Mouse (Mus musculus) thymus, postnatal 0 days (tissue): ENCODE measurements around the gene Sfxn3. TPM values are rescaled to one million over a fixed set of nuclear protein-coding genes. Genes with fewer than 3 reads are reported as not detected.

Experiments
- DNase-seq: peaks from one replicate; pipeline ENCODE4 v3.0.0-alpha.2; 2015; ENCODE audit warnings: low spot score
- polyA plus RNA-seq: library from polyadenylated mRNA; unstranded; fragments of >200 nt; fragmentation: Nextera tagmentation; extraction: Ambion mirVana; gene quantifications from 2 replicates; pipeline ENCODE4 v1.2.1, GENCODE M21; 2015

Sfxn3 gene
- 17.4 and 17.9 TPM in 2 replicates for polyA plus RNA-seq

- peak; percentile 91 for DNase-seq
Observed at GRCm38 (mm10) chr19:45047417-45047934, at the start of gene Sfxn3. TSS of gene Sfxn3 (plus strand) at chr19:45047503.

DNA sequence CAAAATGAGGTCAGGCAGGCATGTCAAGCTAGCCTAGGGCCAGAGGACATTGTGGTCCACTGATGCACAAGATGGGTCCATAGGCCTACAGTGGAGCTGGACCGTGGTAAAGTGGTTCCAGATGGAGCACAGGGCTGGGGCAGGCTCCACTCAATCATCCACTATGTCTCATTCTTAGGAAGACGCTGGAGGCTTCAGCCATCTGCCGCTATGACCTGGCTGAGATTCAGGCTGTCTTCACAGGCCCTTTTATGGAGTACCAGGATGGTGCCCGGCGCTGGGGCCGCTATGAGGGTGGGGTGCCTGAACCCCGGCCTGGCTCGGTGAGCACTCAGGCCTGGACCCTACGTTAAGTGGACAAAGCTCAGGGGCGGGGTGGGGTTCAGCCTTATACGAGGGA lies 49.5 kb upstream of the Sfxn3 start:
- DNase-seq = no peak

DNA sequence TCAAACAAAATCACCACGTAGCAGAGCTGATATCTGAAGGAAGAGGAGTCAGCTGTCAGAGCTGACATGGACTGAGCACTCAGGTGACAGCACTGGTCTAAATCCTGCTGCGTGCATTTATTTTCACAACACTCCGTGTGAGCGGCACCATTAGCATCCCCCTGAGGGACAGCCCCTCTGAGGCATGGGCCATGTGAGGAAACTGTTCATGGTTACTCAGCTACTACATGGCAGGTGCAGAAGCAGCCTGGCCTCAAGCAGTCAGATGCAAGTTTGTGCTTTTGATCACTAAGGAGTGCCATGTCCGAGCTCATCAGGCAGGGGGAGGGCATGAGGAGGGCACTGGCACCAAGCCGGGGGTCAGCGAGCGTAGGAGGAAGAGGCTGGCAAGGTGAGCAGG lies 47.7 kb upstream of the Sfxn3 start:
- no peak for DNase-seq

- no peak for DNase-seq
Observed at GRCm38 (mm10) chr19:45002301-45002700, 45.0 kb upstream of the Sfxn3 start.

DNA sequence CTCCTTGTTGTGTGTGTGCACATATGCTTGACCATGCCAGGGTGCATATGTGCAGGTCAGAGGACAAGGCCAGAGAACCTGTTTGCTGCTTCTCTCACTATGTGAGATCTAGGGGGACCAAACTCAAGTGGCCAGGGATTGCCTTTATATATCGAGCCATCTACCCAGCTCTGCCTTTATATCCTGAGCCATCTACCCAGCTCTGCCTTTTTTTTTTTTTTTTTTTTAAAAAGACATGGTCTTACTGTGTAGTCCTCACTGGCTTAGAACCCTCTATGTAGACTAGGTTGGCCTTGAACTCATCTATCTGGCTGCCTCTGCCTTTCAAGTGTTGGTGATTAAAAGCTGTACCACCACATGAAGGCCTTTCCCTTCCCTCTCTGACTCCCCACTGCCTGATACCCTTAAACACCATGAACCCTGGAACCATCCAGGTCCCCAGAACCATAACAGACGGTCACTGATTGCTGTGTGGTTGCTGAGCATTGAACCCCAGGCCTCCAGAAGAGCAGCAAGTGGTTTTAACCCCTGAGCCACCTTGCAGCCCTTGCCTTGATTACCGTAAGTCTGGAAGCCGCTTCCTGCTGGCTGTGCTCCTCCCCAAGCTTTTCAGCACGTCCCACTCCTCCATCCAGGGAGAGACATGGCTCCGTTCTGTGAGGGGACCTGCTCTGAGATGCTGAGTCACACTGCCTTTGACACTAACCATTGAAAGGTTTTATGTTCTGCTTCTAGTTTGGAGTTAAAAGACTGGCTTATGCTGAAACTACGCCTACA lies 43.4 kb upstream of the Sfxn3 start:
- DNase-seq = no peak

DNA sequence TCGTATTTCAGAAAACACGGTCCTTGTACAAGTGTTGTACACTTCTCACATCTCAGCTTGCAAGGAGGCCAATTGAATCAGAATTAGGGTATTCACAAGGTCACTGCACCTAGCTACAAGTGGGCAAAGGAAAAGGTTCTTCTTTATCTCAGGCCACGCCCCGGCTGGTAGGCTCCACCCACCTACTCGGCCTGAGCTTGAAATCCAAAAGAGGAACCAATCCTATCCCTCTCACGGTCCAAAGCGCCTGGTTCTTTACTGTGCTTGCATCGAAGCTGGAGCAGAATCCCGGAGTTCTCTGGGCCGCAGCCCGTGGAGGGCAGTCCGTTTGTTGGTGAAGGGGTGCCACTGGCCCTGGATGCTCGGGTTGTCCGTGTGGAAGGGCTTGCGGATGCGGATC lies 41.9 kb upstream of the Sfxn3 start, which contains the start of gene Twnk:
Gene Twnk, plus strand, starts transcription at position 220 of the 400 bp plus-strand sequence.
- peak; percentile 45 for DNase-seq

GRCm38 (mm10) chr19:45005957-45006712 lies 41.2 kb upstream of the Sfxn3 start, which contains the start of gene Mrpl43:
TSS of gene Mrpl43 (minus strand) at chr19:45006442.
- peak; percentile 92 for DNase-seq

- no peak for DNase-seq
Observed at GRCm38 (mm10) chr19:45007021-45007420, 40.3 kb upstream of the Sfxn3 start.

DNA sequence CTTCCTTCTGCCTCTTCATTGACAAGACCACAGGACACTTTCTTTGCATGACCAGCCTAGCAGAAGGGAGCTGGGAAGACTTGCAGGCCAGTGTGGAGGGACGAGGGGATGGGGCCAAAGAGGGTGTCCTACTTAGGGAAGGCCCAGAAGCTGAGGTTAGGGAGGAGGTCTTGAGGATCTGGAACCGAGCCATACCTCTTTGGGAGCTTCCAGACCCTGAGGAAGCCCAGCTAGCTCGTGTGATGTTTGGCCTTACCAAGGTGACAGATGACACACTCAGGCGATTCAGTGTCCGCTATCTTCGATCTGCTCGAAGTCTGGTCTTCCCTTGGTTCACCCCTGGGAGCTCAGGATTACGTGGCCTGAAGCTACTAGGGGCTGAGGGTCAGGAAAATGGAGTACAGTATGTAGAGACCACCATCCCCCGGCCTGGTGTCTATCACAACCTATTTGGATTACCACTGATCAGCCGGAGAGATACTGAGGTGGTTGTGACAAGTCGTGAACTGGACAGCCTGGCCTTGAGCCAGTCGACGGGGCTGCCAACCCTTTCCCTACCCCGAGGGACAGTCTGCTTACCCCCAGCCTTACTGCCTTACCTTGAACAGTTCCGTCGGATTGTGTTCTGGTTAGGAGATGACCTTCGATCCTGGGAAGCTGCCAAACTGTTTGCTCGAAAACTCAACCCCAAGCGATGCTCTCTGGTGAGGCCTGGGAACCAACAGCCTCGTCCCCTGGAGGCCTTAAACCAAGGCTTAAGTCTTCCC lies 39.7 kb upstream of the Sfxn3 start:
- DNase-seq = no peak

- no peak for DNase-seq
Observed at GRCm38 (mm10) chr19:45010646-45011045, 36.7 kb upstream of the Sfxn3 start.

DNA sequence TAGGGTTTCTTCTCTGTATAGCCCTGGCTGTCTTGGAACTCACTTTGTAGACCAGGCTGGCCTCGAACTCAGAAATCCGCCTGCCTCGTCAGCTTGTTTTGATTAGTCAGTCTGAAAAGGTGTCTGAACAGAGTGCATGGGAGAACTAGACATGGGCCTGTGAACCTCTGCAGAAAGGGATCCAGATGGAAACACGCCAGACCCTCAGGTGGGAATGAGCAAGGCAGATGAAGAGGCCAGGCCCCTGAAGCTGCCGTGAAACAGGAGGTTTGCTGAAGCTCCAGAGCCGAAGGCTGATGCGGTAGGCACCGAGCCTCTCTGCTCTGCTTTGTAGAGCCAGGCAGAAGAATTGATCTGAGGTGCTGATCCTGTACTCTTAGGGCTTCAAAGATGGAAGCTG lies 35.1 kb upstream of the Sfxn3 start:
- DNase-seq = no peak

- peak; percentile 44 for DNase-seq
Observed at GRCm38 (mm10) chr19:45012636-45013035, 34.7 kb upstream of the Sfxn3 start.

DNA sequence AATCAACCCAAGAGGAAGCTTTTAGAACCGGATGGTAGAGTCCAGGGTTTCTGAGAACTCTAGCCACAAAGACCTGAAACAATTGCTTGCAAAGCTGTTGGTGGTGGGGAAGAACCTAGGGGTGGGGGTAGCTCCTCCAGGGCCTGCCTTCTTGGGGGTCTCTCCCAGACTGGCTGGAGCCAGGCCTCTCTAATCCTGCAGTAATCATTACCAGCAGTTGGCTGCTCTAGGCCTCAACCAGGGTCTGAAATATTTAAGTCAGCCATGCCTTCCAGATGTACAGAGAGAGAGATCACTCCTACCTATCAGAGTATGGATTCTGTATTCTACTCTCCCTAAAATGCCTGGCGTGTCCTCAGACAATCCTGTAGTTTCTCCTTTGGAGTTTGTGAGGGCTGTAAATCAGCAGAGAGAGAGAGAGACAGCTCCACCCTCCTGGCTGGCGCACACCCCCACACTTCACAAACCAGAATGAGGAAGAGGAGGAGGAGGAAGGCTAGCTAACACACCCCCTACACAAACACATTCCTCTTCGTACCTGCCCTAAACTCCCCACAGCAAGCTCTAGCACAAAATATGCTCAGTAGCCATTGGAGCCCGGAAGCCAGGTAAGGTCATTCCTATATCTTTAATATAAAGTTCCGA lies 33.6 kb upstream of the Sfxn3 start:
- no peak for DNase-seq

DNA sequence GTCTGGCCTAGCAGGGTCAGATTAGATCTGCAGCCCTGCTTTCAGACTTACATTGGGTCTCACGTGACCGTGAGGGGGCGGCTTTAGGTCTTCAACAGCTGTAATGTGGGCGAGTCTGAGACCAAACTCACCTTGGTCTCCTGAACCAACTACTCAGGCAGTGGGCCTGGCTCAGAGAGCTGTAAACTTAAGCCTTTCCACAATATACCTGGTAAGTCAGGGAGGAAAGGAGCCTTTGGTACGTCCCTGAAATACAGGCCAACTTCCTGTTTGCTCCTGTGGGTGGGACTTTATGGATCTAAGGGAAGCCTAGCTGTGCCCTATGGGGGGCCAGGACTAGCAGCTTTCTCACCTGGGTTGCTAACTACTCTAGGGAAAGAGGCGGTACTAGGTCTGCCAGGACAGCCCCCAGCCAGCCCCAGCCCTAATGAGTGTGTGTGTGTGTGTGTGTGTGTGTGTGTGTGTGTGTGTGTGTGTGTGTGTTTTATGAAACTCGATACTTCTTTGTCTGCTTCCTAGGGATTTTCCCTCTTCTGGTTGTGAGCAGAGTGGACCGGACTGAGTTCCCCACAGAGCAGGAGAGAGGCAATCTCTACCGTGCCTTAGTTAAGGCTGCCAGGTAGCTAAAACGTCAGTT lies 32.9 kb upstream of the Sfxn3 start, which contains the start of gene Lzts2:
Gene Lzts2, plus strand, starts transcription at position 80 of the 637 bp plus-strand sequence.
- DNase-seq = peak; percentile 28

DNA sequence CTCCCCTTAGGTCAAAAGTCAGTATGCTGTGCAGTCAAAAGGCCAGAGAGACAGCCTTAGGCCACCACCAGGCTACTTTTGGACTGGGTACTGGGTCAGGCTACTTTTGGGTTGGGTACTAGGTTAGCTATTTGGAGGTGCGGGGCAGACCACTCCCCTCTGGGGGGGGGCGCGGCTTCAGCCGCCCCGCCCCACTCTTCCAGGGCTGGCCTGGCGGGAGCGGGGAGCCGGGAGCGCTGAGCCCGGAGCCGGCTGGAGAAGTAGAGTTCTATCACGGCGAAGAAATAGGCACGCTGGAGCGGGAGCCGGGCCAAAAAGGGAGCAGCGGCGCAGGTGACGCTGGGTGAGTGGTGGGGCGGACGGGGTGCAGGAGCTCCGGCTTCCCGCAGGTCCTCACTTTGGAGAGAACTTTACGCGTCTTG lies 32.3 kb upstream of the Sfxn3 start:
- DNase-seq = peak; percentile 33

DNA sequence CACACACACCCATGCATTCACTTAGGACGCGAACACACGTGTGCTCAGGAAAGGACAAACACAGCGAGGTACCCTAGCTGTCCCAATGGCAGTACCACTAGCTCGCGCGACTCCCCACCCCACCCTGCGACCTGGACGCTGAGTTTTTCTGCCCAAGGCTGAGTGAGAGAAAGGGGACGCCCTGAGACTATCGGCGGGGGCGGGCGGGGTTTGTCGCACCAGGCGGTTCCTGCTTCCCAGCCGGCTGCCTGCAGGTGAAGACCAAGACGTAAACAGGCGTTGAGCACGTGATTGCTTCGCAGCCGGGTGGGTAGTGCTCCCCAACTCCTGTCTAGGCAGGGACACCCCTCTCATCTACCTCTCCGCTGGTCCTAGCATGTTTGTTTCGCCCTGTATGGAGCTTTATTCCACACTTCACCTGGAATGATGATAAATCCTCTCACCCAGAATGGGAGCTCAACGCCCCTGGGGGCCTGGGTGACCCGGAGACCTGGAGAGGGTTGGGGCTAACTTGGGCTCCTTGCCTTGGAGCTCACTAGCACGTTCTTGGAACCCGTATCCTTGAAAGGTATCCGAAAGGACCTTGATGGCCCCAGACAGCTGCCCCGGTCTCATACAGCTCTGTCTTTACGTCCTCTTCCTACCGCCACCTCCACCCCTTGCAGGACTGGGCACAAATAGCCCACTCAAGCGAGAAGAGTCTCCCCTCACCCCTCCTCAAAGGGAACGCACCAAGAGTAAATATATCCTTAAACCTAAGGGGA lies 31.6 kb upstream of the Sfxn3 start:
- peak; percentile 77 for DNase-seq

DNA sequence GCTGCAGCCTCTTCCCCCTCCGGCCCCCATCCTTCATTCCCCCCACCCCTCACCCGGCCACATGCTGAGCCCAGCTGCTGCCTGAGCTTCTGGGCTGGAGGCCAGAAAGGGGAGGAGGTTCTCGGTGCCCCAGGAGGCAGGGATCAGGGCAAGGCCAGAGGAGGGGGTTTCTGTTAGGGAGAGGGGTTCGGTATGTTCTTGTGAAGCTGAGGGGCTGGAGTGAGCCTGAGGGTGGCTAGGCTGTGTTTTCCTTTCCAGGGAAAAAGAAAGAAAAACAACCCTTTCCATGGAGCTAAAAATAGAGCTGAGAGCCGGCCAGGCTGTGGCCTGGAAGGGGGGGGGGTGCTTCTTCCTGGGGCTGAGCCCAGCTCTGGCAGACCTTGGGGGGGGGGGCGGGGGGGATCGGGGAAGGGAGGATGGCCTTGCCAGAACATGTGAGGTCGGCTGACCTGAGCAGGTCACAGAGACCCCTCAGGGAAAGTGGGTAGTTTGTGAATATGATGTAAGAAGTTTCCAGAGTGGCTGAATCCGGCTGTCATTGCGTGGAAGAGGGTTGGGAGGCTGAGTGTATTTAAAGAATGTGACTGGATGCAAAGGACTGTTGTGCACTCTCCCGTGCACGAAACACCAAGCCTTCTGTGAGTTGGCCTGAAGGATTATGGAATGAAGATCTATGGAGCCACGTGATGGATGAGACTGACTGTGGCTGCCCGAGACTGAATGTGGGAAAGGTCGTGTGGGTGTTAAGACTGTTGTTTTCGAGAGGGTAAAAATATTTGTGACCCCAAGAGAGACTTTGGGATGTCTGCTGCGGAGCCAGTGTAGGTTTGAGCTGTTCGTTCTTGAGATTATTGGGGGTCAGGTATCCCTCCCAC lies 30.7 kb upstream of the Sfxn3 start:
- DNase-seq = no peak

DNA sequence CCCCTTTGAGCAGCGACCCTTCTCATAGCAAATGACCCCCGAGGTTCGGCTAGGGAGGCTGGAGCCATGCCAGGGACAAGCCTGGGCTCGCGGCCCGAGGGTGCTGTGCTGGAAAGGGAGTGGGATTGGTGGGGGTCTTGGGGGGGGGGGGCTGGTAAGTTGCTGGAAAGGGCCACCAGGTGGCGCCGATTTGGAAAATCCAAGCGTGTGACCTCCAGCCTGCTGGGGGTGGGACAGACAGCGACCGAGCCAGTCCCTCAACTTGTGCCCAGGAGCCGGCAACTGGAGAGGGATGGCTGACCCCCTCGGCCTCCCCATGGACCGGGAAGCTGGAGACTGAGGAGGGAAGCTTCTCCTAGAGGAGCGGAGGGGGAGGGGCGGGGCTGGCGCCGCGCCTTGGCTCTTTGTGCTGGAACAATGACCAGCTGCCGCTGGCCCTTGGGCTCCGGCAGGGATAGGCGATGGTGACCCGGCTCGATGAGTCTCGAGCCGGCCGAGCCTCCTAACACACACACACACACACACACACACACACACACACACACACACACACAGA lies 30.0 kb upstream of the Sfxn3 start:
- DNase-seq = peak; percentile 56
